Mouse (Mus musculus) forebrain, embryonic 10.5 days (tissue): ENCODE measurements around the gene Sh3gl3. TPM values are rescaled to one million over a fixed set of nuclear protein-coding genes. Genes with fewer than 3 reads are reported as not detected.

ENCODE experiments used
- DNase-seq: peaks from one replicate; pipeline ENCODE4 v3.0.0-alpha.2; 2017; ENCODE audit warnings: low spot score; ENCODE audit errors: extremely low spot score
- H3K27ac ChIP-seq: fragments of 300-500 bp; sonication (generic); 2 replicates; pipeline ENCODE4 v1.5.1; 2016; ENCODE audit warnings: mild to moderate bottlenecking
- H3K27me3 ChIP-seq: fragments of 300-500 bp; sonication (generic); 2 replicates; pipeline ENCODE4 v1.6.1; 2016; ENCODE audit warnings: mild to moderate bottlenecking; ENCODE audit not compliant: poor library complexity, severe bottlenecking
- H3K36me3 ChIP-seq: fragments of 300-500 bp; sonication (generic); replicated peaks from 2 replicates; pipeline ENCODE4 v1.6.1; 2016; ENCODE audit warnings: mild to moderate bottlenecking, moderate library complexity
- H3K4me1 ChIP-seq: fragments of 300-500 bp; sonication (generic); 2 replicates; pipeline ENCODE4 v1.6.1; 2016
- H3K4me3 ChIP-seq: fragments of 300-500 bp; sonication (generic); 2 replicates; pipeline ENCODE4 v1.5.1; 2016; ENCODE audit warnings: mild to moderate bottlenecking, moderate library complexity
- H3K9me3 ChIP-seq: fragments of 300-500 bp; sonication (generic); 2 replicates; pipeline ENCODE4 v1.6.1; 2016; ENCODE audit warnings: mild to moderate bottlenecking, moderate library complexity
- WGBS: fragments of 180-500 bp; shearing (Covaris S2); methylation state at CpG from one replicate; pipeline ENCODE4 v1.1.7; 2016; 5-methylcytosine and 5-hydroxymethylcytosine counted together
- polyA plus RNA-seq: library from polyadenylated mRNA; unstranded; fragments of >200 nt; fragmentation: Nextera tagmentation; extraction: Ambion mirVana; gene quantifications from 2 replicates; pipeline ENCODE4 v1.2.1, GENCODE M21; 2016

Gene Sh3gl3
- polyA plus RNA-seq, 1 experiment from 2014 or later, result 8.9 TPM

DNA sequence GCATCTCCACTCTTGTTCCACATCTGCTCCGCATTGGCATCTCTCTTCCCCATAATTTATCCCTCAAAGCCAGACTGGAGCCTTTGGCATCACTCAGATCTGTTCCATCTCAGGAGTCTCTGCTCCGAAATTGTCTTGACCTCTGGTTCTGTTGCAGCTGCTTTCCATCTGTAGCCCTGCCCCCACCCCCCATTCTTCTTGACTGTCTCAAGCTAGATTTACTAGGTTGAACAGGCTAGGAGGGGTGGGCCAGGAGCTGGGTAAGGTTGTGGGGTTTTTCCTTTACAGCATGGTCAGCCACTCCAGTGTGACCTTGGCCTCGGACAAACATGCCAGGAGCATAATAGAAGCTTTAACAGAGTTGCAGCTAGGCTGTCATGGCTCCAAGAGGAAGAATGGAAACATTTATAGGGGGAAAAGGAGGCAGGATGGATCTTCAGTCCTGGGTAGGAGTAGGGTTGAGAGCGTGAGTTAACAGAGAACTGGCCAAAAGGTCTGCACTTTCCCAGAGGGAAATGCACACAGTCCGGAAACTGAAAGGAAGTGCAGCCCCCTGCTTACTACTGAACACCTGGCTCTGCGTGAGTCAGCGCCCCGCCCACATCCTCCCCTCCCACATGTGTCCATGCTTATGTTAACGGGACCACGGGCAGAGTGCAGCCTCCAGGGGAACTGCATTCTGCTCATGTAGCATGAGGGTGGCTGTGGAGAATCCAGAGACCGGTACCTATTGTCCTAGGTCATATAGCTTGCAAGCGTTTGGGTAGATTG is 30.6 kb downstream of the Sh3gl3 start:
- Histone ChIP-seq H3K27me3 (no peaks in the 10 kb centered on the region), H3K4me1 (peaks cover 15% of the 10 kb centered on the region; the same call in 1 of the 2 replicates), H3K27ac (peak overlapping the region; percentile 48; the same call in 1 of the 2 replicates), H3K36me3 (no peaks in the 10 kb centered on the region), H3K4me3 (no peak overlapping the region), H3K9me3 (no peaks in the 10 kb centered on the region)
- no peak for DNase-seq
- WGBS, result 68% methylated on average over 12 of the region's 12 CpGs

DNA sequence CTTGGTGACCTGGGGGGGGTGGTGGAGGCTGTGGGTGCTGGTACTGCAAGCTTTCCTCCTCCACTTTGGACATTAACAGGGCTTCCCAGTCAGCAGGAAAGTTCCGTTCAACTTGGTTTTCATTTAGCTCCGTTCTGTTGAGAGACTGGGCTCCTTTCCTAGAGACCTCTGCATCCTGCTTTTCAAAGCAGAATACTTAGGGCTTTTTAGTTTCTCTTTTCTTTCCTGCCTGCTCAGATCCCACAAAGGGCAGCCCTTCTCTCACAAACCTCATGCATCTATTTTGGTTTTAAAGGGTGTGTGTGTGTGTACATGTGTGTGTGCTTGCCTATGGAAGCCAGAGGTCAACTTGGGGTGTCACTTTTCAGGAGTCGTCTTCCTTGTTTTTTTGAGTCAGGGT is 31.3 kb downstream of the Sh3gl3 start:
- WGBS, result 85% methylated on average over 3 of the region's 3 CpGs

DNA sequence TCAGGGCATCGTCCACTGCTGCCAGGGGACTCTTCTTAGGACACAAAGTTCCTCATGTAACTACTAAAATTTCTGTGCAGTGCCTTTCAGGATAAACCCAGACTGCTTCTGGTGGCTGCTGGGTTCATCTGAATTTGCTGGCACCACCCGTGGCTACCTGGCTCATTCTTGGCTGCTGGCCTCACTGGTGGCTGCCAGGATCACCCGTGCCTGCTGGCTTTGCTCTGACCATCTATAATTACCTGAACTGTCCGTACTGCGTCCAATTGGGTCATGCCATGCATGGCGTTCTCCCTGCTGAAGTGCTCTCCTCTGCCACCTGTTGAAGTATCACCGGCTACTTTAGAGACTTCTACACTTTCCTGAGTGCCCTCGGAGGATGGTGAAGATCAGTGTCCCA is 33.1 kb downstream of the Sh3gl3 start:
- Histone ChIP-seq H3K4me3 (no peak overlapping the region), H3K27me3 (no peaks in the 10 kb centered on the region), H3K36me3 (no peaks in the 10 kb centered on the region), H3K9me3 (no peaks in the 10 kb centered on the region), H3K4me1 (peaks cover 14% of the 10 kb centered on the region; the same call in 1 of the 2 replicates), H3K27ac (no peak overlapping the region)
- no peak for DNase-seq
- WGBS, result 94% methylated on average over 8 of the region's 8 CpGs

More for the DNA sequence above, 31.3 kb downstream of the Sh3gl3 start:
- H3K27ac ChIP-seq, result no peak overlapping the region
- H3K36me3 ChIP-seq, result no peaks in the 10 kb centered on the region
- no peaks in the 10 kb centered on the region for H3K9me3 ChIP-seq
- no peaks in the 10 kb centered on the region for H3K27me3 ChIP-seq
- peaks cover 14% of the 10 kb centered on the region; the same call in 1 of the 2 replicates for H3K4me1 ChIP-seq
- H3K4me3 ChIP-seq, result no peak overlapping the region
- no peak for DNase-seq

DNA sequence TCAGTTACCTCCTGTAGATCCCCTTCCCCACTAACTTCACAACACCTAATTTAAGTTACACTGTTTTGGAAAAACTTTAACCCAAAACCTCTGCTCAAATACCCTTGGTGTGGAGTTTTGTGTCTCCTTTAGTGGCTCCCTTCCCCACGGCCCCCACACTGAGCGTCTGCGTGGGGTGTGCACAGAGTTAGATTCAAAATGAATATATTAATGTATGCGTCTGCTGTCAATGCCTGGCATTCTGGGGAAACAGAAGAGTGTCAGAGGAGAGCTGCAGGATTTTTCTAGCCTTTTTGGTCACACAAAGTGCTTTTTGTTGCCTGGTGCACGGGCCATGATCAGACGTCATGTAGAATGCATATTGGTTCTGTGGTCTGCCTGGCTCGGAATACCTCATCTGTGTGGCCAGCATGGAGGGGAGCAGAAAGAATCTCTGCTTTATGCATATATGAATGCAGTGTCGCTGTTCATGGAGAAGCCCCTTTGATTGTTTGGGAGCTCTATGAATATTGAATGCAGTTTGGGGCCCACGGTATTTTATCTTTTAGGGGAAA is 47.8 kb downstream of the Sh3gl3 start:
- H3K9me3 ChIP-seq, result no peaks in the 10 kb centered on the region
- H3K4me1 ChIP-seq, result peaks cover 11% of the 10 kb centered on the region
- no peaks in the 10 kb centered on the region for H3K36me3 ChIP-seq
- H3K27ac ChIP-seq, result no peak overlapping the region
- no peak overlapping the region for H3K4me3 ChIP-seq
- DNase-seq, result no peak
- WGBS, result 91% methylated on average over 9 of the region's 9 CpGs
- H3K27me3 ChIP-seq, result no peaks in the 10 kb centered on the region

DNA sequence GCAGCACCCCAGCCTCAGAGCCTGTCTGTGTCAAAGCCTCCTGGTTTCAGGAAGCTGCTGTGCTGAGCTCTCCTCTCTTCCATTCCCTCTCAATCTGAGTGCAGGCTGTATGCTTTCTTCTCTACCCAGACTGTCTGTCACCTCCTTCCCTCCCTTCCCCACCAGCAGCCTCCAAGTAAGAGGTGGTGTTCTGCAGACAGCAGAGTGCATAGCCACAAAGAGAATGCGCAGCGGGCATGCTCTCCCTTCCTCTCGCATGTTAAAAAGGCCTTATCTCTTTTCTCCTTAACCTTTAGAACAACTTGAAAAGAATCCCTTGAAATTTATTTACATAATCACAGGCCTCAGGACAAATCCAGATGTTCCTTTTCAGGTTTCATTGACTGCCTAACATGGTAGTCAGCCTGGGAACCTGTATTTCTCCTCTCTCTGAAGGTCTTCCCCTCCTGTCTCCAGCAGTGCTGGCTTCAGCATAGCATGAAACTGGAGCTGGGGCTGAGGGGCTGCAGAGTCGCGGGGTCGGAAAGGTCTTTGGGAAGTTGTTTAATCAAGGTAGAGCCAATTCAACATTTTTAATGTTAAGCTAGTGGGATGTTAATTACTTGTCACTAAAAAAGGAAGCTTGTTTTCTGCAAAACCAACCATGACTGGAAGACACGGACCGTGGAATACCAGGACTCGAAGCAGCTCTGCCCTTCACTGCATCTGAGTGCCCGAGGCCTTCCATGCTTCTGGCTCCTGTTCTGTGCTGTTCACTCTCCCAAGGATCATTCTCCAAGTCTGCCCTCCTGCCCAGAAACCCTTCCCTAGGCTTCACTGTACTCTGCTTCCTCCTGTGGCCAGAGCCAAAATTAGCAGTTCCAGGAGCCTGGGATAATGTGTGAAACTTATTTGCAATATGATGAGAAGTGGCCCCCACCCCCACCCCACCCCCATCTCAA is 50.5 kb downstream of the Sh3gl3 start:
- H3K27me3 ChIP-seq, result no peaks in the 10 kb centered on the region
- H3K4me3 ChIP-seq, result no peak overlapping the region
- DNase-seq, result no peak
- H3K36me3 ChIP-seq, result no peaks in the 10 kb centered on the region
- H3K27ac ChIP-seq, result no peak overlapping the region
- H3K4me1 ChIP-seq, result peaks cover 11% of the 10 kb centered on the region
- WGBS, result 25% methylated on average over 10 of the region's 10 CpGs
- no peaks in the 10 kb centered on the region for H3K9me3 ChIP-seq

DNA sequence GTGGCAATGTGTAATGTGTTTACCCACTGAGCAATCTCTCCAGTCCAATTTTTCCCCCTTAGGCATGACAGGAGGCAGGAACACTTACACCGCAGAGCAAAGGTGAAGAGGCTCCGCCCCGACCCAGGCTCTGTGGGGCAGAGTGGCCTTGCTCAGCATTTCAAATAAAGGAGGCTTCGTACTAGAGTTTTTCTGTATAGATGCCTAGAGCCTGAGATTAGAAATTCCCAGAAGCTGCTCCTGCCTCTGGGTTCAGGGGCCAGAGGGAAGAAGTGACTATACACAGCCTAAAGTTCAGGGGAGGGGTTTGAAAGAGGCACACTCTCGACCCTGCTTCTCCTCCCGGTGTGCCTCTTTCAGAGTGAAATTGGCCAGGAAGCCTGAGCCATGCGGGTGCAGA is 59.6 kb downstream of the Sh3gl3 start:
- no peak overlapping the region for H3K27ac ChIP-seq
- WGBS, result 70% methylated on average over 7 of the region's 7 CpGs

DNA sequence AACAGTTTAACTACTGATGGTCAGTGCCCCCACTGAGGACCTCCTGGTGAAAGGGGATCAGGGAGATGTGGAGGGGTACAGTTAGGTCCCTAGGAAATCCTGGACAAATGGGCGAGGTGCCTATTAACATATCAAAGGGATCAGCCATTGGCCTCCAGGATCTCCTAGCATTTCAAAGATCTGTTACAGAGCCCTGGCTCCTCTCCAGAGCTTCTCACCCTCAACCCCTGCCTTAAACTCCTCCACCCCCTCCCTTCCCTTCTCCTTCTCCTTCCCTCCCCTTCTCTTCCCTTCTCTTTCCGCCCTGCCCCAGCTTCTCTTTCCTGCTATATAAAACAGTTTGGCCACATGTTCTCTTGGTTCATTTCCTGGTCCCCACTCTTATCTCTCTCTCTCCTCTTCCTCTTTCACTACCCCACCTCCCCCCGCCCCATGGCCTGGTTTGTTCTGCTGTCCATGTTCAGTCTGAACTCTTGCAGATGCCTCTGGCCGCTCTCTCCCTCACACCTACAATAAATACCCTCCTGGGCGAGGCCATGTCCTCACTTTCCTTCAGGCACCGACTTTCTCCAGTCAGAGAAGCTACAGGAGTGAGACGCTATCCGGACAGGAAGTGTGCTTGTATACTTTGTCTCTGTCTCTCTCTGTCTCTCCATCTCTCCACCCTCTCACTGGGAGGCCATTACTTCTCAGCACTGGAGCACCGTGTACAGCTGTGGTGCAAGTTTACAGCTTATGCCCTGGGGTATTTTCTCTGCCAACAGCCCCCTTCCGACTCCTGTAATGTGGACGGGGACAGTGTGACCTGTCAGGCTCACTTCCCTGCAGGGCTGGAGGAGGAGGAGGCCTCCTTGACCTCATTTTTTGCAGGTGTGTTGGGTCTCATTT is 60.6 kb downstream of the Sh3gl3 start:
- H3K4me1 ChIP-seq, result peaks cover 31% of the 10 kb centered on the region
- WGBS, result 50% methylated on average over 11 of the region's 11 CpGs
- no peaks in the 10 kb centered on the region for H3K27me3 ChIP-seq
- H3K4me3 ChIP-seq, result no peak overlapping the region
- no peaks in the 10 kb centered on the region for H3K36me3 ChIP-seq
- H3K9me3 ChIP-seq, result no peaks in the 10 kb centered on the region
- DNase-seq, result no peak
- H3K27ac ChIP-seq, result 0 out of 2 replicates have a peak overlapping the region, but pooled peaks have one; percentile 25

More for the DNA sequence above, 59.6 kb downstream of the Sh3gl3 start:
- H3K36me3 ChIP-seq, result no peaks in the 10 kb centered on the region
- H3K4me1 ChIP-seq, result peaks cover 31% of the 10 kb centered on the region
- no peaks in the 10 kb centered on the region for H3K9me3 ChIP-seq
- no peak for DNase-seq
- H3K27me3 ChIP-seq, result no peaks in the 10 kb centered on the region
- no peak overlapping the region for H3K4me3 ChIP-seq

DNA sequence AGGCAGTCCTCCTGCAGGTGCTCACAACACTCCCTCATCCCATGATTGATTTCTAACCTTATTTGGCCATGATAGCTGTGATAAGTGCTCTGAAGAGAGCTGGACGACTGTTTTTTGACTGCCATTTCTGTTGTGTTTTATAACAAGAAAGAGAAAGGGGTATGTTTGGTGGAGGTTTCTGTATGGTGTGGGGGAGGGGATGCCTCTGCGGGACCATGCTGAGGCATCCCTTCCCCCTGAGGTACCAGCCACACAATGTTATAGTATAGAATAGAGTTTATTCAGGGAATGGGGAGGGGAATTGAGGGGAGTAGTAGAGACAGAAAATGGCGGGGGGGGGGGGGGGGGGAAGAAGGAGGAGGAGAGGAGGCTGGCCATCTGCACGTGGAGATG is 61.3 kb downstream of the Sh3gl3 start:
- H3K27me3 ChIP-seq, result no peaks in the 10 kb centered on the region
- H3K4me1 ChIP-seq, result peaks cover 34% of the 10 kb centered on the region
- 0 out of 2 replicates have a peak overlapping the region, but pooled peaks have one; percentile 25 for H3K27ac ChIP-seq
- no peak overlapping the region for H3K4me3 ChIP-seq
- DNase-seq, result no peak
- H3K36me3 ChIP-seq, result no peaks in the 10 kb centered on the region
- 30% methylated on average over 3 of the region's 4 CpGs for WGBS
- H3K9me3 ChIP-seq, result no peaks in the 10 kb centered on the region

DNA sequence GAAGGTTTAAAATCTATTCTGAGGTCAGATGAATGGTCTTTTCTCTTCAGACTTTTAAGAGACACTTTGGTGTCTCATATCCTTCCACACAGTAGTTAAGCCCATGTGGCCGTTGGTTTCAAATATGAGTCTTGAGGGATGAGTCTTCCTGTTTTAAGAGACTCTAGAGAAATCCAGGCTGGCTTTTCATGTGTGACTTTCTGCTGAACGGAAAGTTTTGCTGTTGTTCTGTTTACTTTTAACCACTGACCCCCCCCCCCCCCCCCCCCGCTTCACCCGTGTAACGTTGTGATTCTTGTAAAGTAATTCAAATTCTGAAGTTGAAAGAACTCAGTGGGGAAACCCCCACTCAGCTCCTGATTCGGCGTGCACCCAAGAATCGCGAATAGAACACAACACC is 61.8 kb downstream of the Sh3gl3 start:
- WGBS, result 81% methylated on average over 9 of the region's 9 CpGs
- H3K4me1 ChIP-seq, result peaks cover 34% of the 10 kb centered on the region

DNA sequence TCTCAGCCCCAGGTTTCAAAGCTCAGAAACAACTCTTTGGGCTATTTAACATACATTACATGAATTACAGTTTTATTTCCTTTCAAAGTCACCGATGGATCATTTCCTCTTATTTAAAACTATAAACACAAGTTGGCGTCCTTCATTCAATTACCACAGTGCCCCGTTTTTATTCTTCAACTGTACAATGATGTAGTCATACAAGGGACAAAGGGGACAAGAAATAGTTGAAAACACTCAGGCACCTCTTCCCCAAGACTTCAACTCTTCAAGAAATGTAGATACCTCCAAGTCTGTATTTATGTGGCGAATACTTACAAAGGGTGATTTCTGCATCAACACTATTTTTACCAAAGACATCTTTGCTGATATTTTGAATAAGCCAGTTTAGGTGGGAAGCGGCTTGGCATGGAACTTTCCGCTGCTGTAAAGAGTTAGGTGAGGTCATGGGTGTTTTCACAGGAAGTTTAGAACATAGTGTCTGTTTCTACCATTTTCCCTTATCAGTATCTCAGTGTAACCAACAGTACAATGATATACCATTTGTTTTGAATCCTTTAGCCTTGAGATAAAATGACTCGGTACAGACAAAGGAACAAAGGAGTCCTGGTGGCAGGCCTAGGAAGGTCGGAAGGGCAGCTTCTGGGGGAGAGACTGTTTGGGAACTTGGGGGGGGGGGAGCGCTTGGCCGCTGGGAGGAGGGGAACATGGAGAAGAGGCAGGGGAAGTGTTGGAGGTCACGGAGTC is 62.7 kb downstream of the Sh3gl3 start:
- Histone ChIP-seq H3K27ac (no peak overlapping the region), H3K36me3 (no peaks in the 10 kb centered on the region), H3K4me3 (no peak overlapping the region), H3K9me3 (no peaks in the 10 kb centered on the region), H3K4me1 (peaks cover 33% of the 10 kb centered on the region), H3K27me3 (no peaks in the 10 kb centered on the region)
- 73% methylated on average over 11 of the region's 11 CpGs for WGBS
- DNase-seq, result no peak

More for the DNA sequence above, 61.8 kb downstream of the Sh3gl3 start:
- H3K27me3 ChIP-seq, result no peaks in the 10 kb centered on the region
- no peaks in the 10 kb centered on the region for H3K9me3 ChIP-seq
- H3K27ac ChIP-seq, result no peak overlapping the region
- DNase-seq, result no peak
- H3K36me3 ChIP-seq, result no peaks in the 10 kb centered on the region
- H3K4me3 ChIP-seq, result no peak overlapping the region

DNA sequence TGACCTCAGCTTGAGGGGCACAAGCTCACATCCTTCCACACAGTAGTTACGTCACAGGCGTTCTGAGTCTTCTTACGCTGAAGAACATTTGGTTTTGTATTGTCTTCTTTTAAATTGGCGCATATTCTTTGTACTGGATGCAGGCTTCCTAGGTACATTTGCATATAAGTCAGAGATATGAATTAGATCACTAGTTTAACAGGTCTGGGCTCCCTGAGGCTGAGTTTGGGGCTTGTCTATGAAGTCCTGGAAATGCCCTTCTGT is 63.2 kb downstream of the Sh3gl3 start:
- H3K4me1 ChIP-seq, result peaks cover 33% of the 10 kb centered on the region
- no peak overlapping the region for H3K4me3 ChIP-seq
- 88% methylated on average over 4 of the region's 4 CpGs for WGBS
- no peaks in the 10 kb centered on the region for H3K36me3 ChIP-seq
- H3K27me3 ChIP-seq, result no peaks in the 10 kb centered on the region
- H3K27ac ChIP-seq, result no peak overlapping the region
- no peak for DNase-seq
- no peaks in the 10 kb centered on the region for H3K9me3 ChIP-seq
